Mouse (Mus musculus): ENCODE measurements around the gene Ltbp4. TPM values are rescaled to one million over a fixed set of nuclear protein-coding genes. Genes with fewer than 3 reads are reported as not detected.

The Ltbp4 gene
- total RNA-seq, 4 experiments from 2014 or later = 41.9 to 51.1 (median 44.6) TPM

DNA sequence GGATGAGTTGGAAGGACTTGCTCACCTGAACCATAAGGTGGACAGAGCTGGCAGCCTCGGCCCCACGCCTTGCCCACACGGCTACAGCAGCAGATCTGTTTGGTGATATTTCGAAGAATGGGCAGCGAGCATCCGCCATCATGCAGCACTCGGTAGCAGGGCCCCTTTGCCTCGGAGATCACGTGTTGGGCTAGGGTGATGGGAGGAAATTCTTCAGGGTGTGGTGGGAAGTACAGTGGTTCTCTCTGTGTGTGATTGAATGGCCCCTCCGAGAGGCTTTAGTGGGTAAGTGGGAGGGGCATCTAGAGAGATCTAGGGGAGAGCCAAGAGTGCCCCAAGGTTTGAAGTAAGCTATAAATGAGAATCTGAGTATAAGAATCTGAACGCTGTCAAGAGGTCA is 9.3 kb downstream of the Ltbp4 start:
- no peak for DNase-seq (ENCODE audit: low spot score in 2 of 2)

- DNase-seq (ENCODE audit: low spot score in 2 of 2) = no peak
These were observed 10.0 kb downstream of the Ltbp4 start for GRCm38 (mm10) chr7:27327500-27327899.

DNA sequence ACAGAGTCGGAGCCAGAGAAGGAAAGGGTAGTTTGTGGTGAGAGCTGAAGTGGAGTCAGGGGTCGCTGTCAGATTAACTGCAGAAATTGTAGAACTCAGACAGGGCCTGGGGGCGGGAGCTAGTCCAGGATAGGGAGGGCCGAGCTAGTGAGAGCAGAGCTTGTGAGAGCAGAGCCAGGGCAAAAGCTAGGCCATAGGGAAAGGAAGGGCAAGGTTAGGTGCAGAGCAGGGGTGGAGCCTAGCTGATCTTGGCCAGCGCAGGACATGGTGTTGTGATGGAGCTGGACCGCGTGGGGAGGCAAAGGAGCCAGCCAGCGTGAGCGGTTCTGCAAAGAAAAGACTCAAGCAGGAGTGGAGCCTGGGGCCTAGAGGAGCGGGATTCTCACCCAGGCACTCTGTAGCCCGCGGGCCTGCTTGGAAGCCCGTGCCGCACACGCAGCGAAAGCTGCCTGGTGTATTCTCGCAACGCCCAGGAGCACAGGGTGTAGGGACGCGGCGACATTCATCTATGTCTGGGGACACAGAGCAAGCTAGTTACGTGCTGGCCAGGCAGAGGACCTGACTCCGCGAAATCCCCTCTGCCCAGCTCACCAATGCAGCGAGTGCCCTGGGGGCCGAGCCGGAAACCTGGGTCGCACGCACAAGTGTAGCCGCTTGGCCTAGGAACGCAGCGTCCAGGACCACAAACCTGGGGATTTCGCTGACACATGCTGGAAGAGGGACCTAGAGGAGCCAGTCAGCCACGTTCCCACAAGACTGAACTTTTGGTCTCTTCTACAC is 11.2 kb downstream of the Ltbp4 start:
- no peak for DNase-seq (ENCODE audit: low spot score in 2 of 2)

DNA sequence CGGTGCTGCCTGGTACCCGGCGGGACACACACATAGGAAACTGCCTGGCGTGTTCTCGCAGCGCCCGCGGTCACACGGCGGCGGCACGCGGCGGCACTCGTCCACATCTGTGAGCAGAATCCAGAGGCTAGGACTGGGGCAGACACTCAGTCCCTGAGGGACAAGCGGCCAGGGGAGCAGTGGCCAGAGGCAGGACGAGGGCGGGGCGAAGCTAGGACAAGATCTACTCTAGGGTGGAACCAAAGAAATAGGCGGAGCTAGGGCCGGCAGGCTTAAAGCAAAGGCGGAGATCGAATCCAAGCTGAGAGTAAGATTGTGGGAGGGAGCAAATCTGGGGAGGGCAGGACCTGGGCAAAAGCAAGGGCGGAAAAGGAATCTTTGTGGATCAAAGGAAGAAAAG is 11.8 kb downstream of the Ltbp4 start:
- DNase-seq (ENCODE audit: low spot score in 2 of 2) = no peak

DNA sequence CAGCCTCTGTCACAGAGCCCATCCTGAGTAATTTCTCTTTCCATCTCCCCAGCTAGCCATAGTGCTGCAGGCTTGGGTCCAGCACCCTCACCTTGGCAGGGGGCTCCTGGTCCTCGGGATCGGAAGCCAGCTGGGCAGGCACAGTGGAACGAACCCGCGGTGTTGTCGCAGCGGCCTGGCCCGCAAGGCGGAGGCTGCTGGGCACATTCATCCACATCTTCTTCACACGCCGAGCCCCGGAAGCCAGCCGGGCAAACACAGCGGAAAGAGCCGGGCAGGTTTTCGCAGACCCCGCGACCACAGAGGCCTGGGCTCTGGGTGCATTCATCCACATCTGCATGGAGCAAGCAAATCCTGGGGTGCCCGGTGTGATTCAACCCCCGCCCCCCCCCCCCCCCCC is 12.6 kb downstream of the Ltbp4 start:
- DNase-seq (ENCODE audit: low spot score in 2 of 2) = no peak

- no peak for DNase-seq (ENCODE audit: low spot score in 2 of 2)
These were observed 13.3 kb downstream of the Ltbp4 start for GRCm38 (mm10) chr7:27324161-27324560.

- DNase-seq (ENCODE audit: low spot score in 2 of 2) = no peak
These were observed 14.5 kb downstream of the Ltbp4 start for GRCm38 (mm10) chr7:27323001-27323400.

- DNase-seq (ENCODE audit: low spot score in 2 of 2) = no peak
These were observed 15.2 kb downstream of the Ltbp4 start for GRCm38 (mm10) chr7:27322291-27322690.

- no peak for DNase-seq (ENCODE audit: low spot score in 2 of 2)
These were observed 18.1 kb downstream of the Ltbp4 start for GRCm38 (mm10) chr7:27319411-27319810.

- DNase-seq (ENCODE audit: low spot score in 2 of 2) = no peak
These were observed 21.5 kb downstream of the Ltbp4 start for GRCm38 (mm10) chr7:27315958-27316357.

- DNase-seq (ENCODE audit: low spot score in 2 of 2) = no peak
These were observed 23.1 kb downstream of the Ltbp4 start for GRCm38 (mm10) chr7:27314393-27314792.

- DNase-seq (ENCODE audit: low spot score in 2 of 2) = no peak
These were observed 25.7 kb downstream of the Ltbp4 start for GRCm38 (mm10) chr7:27311651-27312284.

GRCm38 (mm10) chr7:27310996-27311535 is 26.4 kb downstream of the Ltbp4 start:
- no peak for DNase-seq (ENCODE audit: low spot score in 2 of 2)

GRCm38 (mm10) chr7:27310306-27310705 is 27.2 kb downstream of the Ltbp4 start:
- DNase-seq (ENCODE audit: low spot score in 2 of 2) = no peak

- DNase-seq (ENCODE audit: low spot score in 2 of 2) = no peak
These were observed 27.7 kb downstream of the Ltbp4 start for GRCm38 (mm10) chr7:27309832-27310231.

GRCm38 (mm10) chr7:27308821-27309549 is 28.5 kb downstream of the Ltbp4 start:
- no peak for DNase-seq (ENCODE audit: low spot score in 2 of 2)

- DNase-seq (ENCODE audit: low spot score in 2 of 2) = no peak
These were observed 29.9 kb downstream of the Ltbp4 start for GRCm38 (mm10) chr7:27307551-27307950.

- DNase-seq (ENCODE audit: low spot score in 2 of 2) = no peak
These were observed 31.0 kb downstream of the Ltbp4 start for GRCm38 (mm10) chr7:27306161-27307160.

DNA sequence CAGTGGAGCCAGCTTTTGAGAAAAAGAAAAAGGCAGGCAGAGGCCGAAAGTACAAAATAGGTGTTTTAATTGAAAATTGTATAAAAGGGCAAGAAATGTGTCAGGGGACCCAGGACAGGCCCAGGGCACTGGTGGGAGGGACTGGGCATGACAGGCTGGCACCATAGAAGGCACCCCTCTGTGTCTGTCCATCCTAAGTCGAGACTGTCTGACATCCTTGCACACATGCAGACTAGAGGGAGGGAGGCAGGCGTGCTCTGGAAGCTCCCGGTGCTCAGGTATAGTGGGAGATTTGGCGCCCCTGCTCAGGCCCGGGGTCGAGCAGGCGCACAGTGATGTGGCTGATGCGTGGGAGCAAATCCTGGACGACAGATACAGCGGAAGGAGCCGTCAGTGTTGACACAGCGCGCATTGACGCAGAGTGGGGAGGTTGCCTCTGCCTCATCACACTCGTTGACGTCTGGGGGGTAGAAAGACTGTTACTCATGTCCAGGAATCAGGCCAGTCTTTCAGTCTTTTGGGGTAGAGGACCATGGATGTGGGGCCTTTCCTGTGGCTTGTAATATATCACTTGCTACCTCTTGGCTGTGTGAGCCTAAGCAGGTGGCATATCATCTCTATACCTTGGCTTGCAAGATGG is 32.3 kb downstream of the Ltbp4 start:
- no peak for DNase-seq (ENCODE audit: low spot score in 2 of 2)

DNA sequence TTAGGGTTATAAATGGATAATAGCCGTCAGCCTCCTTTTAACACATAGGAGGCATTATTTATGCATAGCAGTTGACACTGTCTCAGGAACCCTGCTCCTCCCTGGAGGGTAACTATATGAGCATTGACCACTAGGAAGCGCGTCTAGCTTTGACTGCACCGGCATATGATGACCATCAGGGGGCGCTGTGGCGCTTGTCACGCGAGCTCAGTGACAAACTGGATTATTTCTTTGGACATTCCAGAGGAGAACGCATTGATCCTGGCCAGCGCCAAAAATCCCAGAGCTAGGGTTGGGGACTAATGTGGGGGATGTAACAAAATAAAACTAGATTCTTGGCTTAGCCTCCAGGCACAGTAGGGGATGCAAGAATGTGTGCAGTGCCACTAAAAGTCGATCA is 35.3 kb downstream of the Ltbp4 start:
- DNase-seq (ENCODE audit: low spot score in 2 of 2) = no peak
